Mouse (Mus musculus) kidney, postnatal 25 days (tissue): ENCODE data around the gene Map1lc3a.
A peak's percentile ranks its signal among the peaks of the same experiment; 100 is the strongest.

Source experiments
- DNase-seq, 2 experiments: peaks; one replicate each; pipeline ENCODE4 v3.0.0; 2021; ENCODE audit warnings: mixed read lengths in 2 of 2

The Map1lc3a gene

GRCm38 (mm10) chr2:155287456-155288250 is 11.6 kb downstream of the Map1lc3a start:
- no peak for DNase-seq

- no peak for DNase-seq
Observed at GRCm38 (mm10) chr2:155290066-155290465, 14.0 kb downstream of the Map1lc3a start.

DNA sequence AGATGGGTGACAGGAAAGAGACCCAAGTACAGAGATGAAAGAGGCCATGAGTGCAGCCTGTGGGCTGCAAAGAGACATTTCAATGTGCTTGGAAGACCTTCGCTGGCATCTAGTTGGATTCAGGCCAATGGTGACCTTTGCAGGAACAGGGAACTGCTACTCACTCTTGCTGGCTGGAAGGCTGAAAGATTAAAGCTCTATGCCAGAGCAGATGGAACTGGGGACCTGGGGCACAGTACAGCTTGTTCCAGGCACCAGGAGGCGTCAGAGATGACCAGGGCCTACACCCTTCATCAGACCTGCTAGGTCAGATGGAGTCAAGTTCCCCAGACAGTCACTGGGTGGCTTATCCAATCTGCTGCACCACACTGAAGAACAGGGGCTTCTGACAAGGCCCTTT is 17.3 kb downstream of the Map1lc3a start:
- no peak for DNase-seq

DNA sequence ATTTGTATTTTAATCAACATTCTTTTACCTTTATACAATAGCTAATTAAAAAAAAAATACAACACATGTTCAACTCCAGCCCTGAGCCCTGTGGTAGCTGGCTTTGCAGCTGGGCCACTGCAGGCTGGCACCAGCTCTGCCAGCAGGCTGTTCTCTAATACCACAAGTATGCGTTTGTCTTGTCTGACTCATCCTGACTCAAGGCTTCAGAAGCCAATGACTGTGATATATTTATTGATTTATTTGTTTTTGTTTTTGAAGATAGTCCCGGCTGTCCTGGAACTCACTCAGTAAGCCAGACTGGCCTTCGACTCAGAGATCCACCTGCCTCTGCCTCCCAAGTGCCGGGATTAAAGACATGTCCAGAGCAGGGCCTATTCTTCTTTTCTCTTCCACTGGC is 17.8 kb downstream of the Map1lc3a start:
- no peak for DNase-seq

- DNase-seq: no peak
Observed at GRCm38 (mm10) chr2:155295453-155295852, 19.4 kb downstream of the Map1lc3a start.

- DNase-seq: no peak
Observed at GRCm38 (mm10) chr2:155299563-155299962, 23.5 kb downstream of the Map1lc3a start.

DNA sequence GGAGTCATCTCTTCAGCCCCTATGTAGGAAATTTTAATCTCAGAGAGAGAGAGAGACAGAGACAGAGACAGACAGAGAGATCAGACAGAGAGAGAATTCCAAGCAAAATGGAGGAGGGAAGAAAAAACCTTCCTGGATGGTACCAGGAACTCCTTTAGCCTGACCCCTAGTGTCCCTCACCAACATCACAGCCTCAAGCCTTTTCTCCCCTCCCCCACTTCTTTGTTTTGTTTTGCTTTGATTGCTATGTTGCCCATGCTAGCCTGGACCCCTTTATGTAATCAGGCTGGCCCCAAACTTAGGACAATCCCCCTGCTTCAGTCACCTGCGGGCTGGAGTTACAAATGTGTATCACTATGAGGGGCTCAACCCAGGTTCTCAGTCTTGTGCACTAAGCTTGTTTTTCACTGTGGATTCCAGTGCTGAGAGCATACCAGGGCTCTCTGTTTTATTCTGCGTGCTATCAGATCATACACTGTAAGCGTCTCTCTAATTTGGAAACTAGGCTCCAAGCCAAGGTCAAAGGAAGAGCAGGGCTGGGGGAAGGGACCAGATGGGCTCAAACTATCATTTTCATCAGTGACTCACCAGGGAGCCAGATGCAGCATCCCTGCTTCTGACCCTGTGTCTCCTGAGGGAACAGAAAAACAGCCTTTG is 33.0 kb downstream of the Map1lc3a start:
- DNase-seq: peak; percentile 31 to 55

DNA sequence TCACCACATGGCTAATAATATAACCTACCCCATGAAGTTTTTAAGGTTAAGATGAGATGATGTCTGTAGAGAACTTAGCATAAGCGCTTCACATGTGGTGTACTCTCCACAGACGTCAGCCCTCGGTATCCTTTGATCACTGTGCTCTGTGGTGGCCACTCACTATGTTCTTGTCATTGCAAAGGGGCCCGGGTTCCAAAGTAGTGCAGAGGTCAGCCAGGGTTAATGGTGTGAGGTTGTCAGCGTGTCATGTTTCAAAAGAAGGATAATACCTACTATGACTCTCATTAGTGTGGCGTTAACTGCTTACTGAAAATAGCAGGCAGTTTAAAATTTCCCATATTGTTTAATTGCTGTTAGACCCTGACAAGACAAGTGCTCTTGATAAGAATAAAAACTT is 37.6 kb downstream of the Map1lc3a start:
- DNase-seq: no peak

DNA sequence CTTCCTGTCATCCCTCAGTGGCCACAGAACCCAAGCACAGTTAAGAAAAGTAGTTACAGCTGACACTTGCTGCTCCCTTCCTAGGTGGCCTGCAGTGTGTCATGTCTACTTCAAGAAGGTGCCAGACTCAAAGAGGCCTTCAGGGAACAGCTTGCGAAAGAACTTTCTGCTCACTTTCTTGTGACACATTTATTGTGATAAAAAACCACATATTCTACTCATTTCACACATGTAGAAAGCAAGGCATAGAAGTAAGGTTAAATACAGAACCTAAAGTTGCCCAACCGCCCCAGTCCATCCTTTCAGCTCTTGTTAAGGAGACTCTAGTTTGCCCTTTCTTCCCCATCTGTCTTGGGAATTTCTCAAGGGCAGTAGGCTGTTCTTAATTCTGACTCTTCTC is 42.5 kb downstream of the Map1lc3a start:
- DNase-seq: no peak

DNA sequence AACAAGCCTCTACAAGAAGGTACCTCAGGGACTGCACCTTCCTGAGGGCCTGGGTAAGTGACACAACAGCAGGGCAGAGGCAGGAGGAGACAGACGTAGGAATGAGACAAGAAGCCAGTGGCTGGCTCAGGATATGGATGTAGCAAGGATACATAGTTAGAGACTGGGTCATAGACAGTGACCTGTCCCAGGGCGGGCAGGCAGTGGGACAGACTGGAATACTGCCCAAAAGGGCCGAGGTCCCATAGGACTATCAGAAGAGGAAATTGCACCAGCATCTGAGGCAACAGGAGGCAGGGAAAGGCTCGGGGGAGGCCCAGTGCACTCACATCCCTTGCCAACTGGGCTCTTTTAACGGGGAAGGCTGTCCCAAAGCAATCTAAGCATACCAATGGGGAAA is 44.5 kb downstream of the Map1lc3a start:
- DNase-seq: peak; percentile 9 to 51

DNA sequence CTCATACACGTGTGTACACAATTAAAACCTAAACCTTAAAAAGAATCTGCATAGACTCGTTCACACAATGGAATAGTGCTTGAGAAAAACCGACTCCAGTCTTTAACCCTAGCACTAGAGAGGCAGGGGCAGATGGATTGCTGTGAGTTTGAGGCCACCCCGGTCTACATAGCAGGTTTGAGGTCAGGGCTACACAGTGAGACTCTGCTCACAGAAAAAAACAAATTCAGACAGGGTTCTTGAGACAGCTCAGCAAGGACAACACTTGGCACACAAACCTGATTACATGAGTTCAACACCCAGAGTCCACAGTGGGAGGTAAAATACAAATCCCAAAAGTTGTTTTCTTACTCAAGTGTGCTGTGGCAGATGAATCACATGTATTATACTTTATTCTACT is 49.9 kb downstream of the Map1lc3a start:
- DNase-seq: no peak
